Mouse (Mus musculus) liver, adult 2 months (tissue): ENCODE results near the gene Rcan1.

ENCODE experiments used
- CTCF ChIP-seq: fragments of 200-500 bp; IDR thresholded peaks from 2 replicates; pipeline ENCODE4 v1.5.1; 2011; ENCODE audit warnings: low read depth, low read length, control low read depth
- POLR2A ChIP-seq: fragments of 200-500 bp; IDR thresholded peaks from 2 replicates; pipeline ENCODE4 v1.6.1; 2011; ENCODE audit warnings: low read length, control low read depth; ENCODE audit not compliant: insufficient read depth; ENCODE audit errors: extremely low read depth

DNA sequence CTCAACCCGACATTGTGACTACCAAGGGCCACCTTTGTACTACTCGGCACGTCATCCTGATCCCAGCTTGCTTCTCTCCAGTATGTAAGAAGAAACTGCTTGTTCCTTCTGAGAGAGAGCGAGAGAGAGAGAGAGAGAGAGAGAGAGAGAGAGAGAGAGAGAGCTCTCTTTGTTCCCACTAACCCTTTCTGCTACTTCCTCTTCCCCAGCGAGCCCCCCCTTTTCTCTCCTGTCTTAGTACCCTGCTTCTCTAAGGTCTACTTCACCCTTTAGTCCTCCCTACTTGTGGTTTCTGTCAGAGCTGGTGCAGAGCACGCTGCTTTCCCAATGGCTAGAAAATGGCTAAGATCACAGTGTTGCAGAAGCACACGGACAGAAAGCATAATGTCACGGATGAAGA is 30.4 kb downstream of the Rcan1 start:
- TF ChIP-seq CTCF (no peak), POLR2A (no peak)
